Mouse (Mus musculus) G1E (cell line): ENCODE measurements around the gene Polr2c.
A peak's percentile ranks its signal among the peaks of the same experiment; 100 is the strongest.

Source experiments
- CTCF ChIP-seq: IDR thresholded peaks from 2 replicates; pipeline ENCODE4 v1.5.1; 2012; ENCODE audit warnings: low read depth, low read length, inconsistent platforms, mixed read lengths
- GATA1 ChIP-seq: IDR thresholded peaks from 2 replicates; pipeline ENCODE4 v1.6.1; 2012; ENCODE audit warnings: borderline replicate concordance, low read length, inconsistent platforms, mixed read lengths
- GATA2 ChIP-seq: IDR thresholded peaks from 2 replicates; pipeline ENCODE4 v1.6.1; 2012; ENCODE audit warnings: low read depth, low read length, inconsistent platforms, borderline replicate concordance
- POLR2AphosphoS5 ChIP-seq: IDR thresholded peaks from 2 replicates; pipeline ENCODE4 v1.6.1; 2012; ENCODE audit warnings: low read depth, low read length, inconsistent platforms; ENCODE audit not compliant: insufficient replicate concordance
- TAL1 ChIP-seq: conservative IDR thresholded peaks from 2 replicates; pipeline ENCODE4 v1.6.1; 2012; ENCODE audit warnings: low read depth, low read length, inconsistent platforms, mixed read lengths

DNA sequence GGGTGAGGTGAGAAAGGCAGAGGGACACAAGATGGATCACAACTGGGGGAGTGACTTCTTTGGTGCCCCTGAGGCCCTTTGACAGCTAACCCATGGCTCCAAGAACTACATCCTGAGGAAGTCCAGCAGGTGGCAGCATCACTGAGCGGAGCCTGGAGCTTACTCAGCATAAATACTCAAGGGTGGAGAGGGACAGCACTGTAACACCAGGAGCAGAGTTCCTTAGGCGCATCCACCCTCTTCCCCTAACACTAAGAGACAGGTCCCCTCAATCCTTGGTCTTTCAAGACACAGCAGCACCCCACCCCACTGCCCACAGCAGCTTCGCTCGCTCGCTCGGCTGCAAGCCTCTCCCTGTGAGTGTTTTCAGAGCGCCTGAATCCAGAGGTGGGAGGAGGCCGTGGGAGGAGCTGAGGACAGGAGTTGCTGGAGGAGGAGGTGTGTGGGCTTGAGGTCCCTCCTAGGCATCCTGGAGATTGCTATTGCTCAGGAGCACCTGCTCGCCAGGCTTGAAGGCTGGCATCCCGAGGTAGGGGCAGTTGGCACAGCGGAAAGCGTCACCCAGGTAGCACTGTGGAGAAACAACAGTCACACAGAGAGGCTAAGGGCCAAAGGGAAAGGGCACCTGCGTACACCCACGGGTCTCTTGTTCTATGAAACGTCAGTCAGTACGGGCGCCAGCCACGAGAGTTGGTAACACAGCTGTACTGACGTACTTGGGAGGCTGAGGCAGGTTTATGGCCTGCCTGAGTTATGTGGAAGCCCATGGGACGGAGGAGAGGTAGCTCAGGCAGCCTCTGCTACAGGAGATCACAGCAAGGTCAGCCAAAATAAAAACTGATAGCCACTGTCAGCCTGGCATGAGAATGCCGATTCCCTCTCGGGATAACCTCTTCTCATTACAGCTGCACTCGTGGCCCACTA, 34.4 kb upstream of the Polr2c start:
- TF ChIP-seq POLR2AphosphoS5 (no peak), TAL1 (no peak), GATA1 (no peak), CTCF (peak; percentile 52; the same call in 1 of the 2 replicates), GATA2 (no peak)
